Mouse (Mus musculus): Measurements from ENCODE around the gene Gm3776.

- no peak for TF ChIP-seq POLR2A (IDR thresholded peaks at IDR 0.05; ENCODE audit: extremely low read depth, insufficient read depth, low read length)
- TF ChIP-seq CTCF (IDR thresholded peaks at IDR 0.05; ENCODE audit: extremely low read depth, insufficient read depth, low read length): no peak
These were observed 44.4 kb upstream of the Gm3776 start for GRCm38 (mm10) chr9:78212341-78213049.
